Mouse (Mus musculus) cerebellum, adult 2 months (tissue): ENCODE results near the gene Il22ra1. TPM values are rescaled to one million over a fixed set of nuclear protein-coding genes. Genes with fewer than 3 reads are reported as not detected.
A peak's percentile ranks its signal among the peaks of the same experiment; 100 is the strongest.

Experiments
- DNase-seq, 2 experiments: peaks; one replicate each; pipeline ENCODE4 v3.0.0; 2021
- H3K27ac ChIP-seq: fragments of 200-500 bp; 2 replicates; pipeline ENCODE4 v1.5.1; 2012; ENCODE audit warnings: low read length, control low read depth, inconsistent platforms; ENCODE audit not compliant: insufficient read depth
- H3K27me3 ChIP-seq: fragments of 200-500 bp; 2 replicates; pipeline ENCODE4 v1.6.1; 2012; ENCODE audit warnings: inconsistent platforms, mild to moderate bottlenecking, low read length, moderate library complexity; ENCODE audit not compliant: control insufficient read depth, insufficient read depth
- H3K4me1 ChIP-seq: fragments of 200-500 bp; 2 replicates; pipeline ENCODE4 v1.6.1; 2011; ENCODE audit warnings: low read length; ENCODE audit not compliant: control insufficient read depth, insufficient read depth
- H3K4me3 ChIP-seq: fragments of 200-500 bp; replicated peaks from 2 replicates; pipeline ENCODE3; 2011; ENCODE audit warnings: mild to moderate bottlenecking, low read depth, low read length, control low read depth; ENCODE audit not compliant: insufficient read depth
- CTCF ChIP-seq: fragments of 200-500 bp; IDR thresholded peaks from 2 replicates; pipeline ENCODE4 v1.5.1; 2011; ENCODE audit warnings: low read depth, mild to moderate bottlenecking, control low read depth, low read length, moderate library complexity, borderline replicate concordance; ENCODE audit not compliant: insufficient read depth
- POLR2A ChIP-seq: fragments of 200-500 bp; IDR thresholded peaks from 2 replicates; pipeline ENCODE4 v1.6.1; 2011; ENCODE audit warnings: low read length, control low read depth, borderline replicate concordance; ENCODE audit not compliant: insufficient read depth
- WGBS: fragments of 180-500 bp; shearing (Covaris S2); methylation state at CpG from one replicate; pipeline ENCODE4 v1.1.7; 2018; 5-methylcytosine and 5-hydroxymethylcytosine counted together
- polyA plus RNA-seq: library from polyadenylated mRNA; depleted of rRNA; stranded (reverse); fragments of >200 nt; gene quantifications from 2 replicates; pipeline ENCODE4 v1.2.3, GENCODE M21; 2012

Il22ra1 gene
- polyA plus RNA-seq, 1 experiment = not detected

DNA sequence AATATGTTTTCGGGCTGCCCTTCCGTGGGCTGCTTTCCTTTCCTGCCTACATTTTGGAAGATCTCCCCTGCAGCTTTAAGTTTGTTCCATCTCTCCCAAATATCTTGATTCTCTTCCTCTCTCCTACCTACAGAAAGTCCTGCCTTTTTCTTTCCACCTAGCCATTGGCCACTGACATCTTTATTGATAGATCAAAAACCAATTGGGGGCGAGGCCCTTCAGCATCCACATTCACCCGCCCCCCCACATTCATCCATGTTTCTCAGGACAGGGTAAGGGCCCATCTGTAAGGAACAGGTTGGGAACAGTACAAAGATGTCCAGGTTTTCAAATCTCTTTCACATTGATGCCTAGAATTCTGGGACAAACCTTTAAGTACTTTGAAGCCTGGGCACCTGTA is 48.9 kb downstream of the Il22ra1 start:
- no peak for TF ChIP-seq CTCF
- no peak for TF ChIP-seq POLR2A
- no peak overlapping the region for H3K27ac ChIP-seq
- H3K4me1 ChIP-seq = no peaks in the 10 kb centered on the region
- WGBS = 89% methylated on average over 4 of the region's 4 CpGs
- DNase-seq = no peak
- no peak overlapping the region for H3K4me3 ChIP-seq
- no peaks in the 10 kb centered on the region for H3K27me3 ChIP-seq

GRCm38 (mm10) chr4:135779661-135780060 is 51.7 kb downstream of the Il22ra1 start:
- Histone ChIP-seq H3K27ac (no peak overlapping the region), H3K27me3 (no peaks in the 10 kb centered on the region), H3K4me3 (no peak overlapping the region), H3K4me1 (no peaks in the 10 kb centered on the region)
- TF ChIP-seq CTCF = no peak
- no peak for TF ChIP-seq POLR2A
- WGBS = 72% methylated on average over 9 of the region's 9 CpGs
- DNase-seq = no peak

DNA sequence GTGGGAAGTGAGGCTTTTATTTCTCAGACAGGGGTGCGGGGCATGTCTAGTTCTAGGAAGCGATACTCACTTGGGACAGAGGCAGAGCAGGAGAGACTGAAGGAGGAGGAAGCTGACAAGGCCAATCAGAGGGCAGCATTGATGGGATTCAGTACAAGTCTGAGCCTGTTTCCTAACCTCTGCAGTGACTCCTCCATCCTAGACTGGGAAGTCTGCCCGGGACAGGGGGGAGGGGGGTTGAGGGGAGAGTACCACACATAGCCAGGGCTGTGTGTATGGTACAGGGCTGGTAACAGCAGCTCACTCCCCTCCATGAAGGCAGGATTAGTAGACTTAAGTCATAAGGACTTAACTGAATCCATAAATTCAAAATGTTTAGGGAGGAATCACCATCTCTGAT is 52.3 kb downstream of the Il22ra1 start:
- Histone ChIP-seq H3K27ac (no peak overlapping the region), H3K27me3 (no peaks in the 10 kb centered on the region), H3K4me3 (no peak overlapping the region), H3K4me1 (no peaks in the 10 kb centered on the region)
- WGBS = 79% methylated on average over 3 of the region's 3 CpGs
- no peak for DNase-seq
- no peak for TF ChIP-seq CTCF
- no peak for TF ChIP-seq POLR2A

- 80% methylated on average over 5 of the region's 5 CpGs for WGBS
- no peak for DNase-seq
- H3K27me3 ChIP-seq = no peaks in the 10 kb centered on the region
- no peak overlapping the region for H3K27ac ChIP-seq
- H3K4me1 ChIP-seq = no peaks in the 10 kb centered on the region; the same call in 1 of the 2 replicates
- no peak for TF ChIP-seq POLR2A
- TF ChIP-seq CTCF = no peak
- H3K4me3 ChIP-seq = no peak overlapping the region
Measured at GRCm38 (mm10) chr4:135781304-135781703, 53.3 kb downstream of the Il22ra1 start.

DNA sequence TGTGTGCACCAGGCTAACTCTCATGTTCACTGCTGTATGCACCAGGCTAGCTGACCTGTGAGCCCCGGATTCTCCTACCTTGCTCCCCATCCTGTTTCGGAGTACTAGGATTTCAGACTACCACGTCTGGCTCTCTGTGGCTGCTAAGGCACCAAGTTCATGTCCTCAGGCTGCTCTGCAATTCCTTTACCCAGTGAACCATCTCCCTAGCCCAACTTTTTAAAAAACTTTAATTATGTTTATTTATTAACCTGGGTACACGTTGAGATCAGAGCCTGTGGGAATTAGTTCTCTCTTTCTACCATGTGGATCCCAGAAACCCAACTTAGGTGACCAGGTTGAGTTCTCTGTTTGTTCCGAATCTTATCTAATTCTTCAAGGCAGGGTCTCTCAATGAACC is 58.6 kb downstream of the Il22ra1 start:
- 84% methylated on average over 5 of the region's 5 CpGs for WGBS
- Histone ChIP-seq H3K4me1 (no peaks in the 10 kb centered on the region; the same call in 1 of the 2 replicates), H3K4me3 (no peak overlapping the region), H3K27ac (no peak overlapping the region), H3K27me3 (no peaks in the 10 kb centered on the region)
- no peak for TF ChIP-seq CTCF
- no peak for TF ChIP-seq POLR2A
- DNase-seq = no peak

DNA sequence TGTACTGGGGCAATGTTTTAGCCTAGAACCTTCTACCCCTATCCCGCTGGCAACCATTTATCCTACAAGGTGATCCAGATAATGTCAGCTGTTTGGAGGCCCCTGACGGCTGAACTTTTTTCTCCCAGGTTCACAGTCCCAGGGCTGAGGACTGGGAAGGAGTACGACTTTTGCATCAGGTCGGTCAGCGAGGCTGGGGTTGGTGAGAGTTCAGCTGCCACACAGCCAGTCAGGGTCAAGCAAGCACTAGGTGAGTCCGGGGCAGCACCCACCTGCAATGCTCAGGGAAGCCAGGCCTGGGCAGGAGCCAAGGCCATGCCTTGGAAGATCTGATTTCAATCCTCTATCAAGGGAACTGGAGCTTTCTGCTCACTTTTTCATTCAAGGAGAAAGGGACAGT is 59.3 kb downstream of the Il22ra1 start:
- no peaks in the 10 kb centered on the region for H3K27me3 ChIP-seq
- no peak overlapping the region for H3K27ac ChIP-seq
- H3K4me1 ChIP-seq = no peaks in the 10 kb centered on the region; the same call in 1 of the 2 replicates
- TF ChIP-seq CTCF (no peak), POLR2A (no peak)
- no peak overlapping the region for H3K4me3 ChIP-seq
- 86% methylated on average over 6 of the region's 6 CpGs for WGBS
- no peak for DNase-seq

DNA sequence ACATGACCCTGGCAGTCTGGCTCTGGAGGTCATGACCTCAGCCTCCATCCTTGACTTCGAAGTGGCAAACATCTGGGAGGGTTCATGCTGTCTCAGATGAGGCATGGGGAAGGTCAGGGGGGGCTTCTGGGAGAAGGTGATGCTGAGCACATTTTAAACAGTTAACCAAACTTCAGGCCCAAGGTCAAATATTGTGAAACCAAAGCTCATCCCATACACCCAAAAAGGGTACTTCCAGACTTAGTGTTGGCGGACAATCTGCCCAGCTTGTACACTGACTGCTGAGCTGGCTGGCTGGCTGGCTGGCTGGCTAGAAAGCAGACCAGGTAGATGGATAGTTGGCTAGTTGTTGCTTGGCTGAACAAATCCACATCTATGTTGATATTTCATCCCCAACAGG is 61.2 kb downstream of the Il22ra1 start:
- no peak overlapping the region for H3K27ac ChIP-seq
- TF ChIP-seq CTCF (no peak), POLR2A (no peak)
- DNase-seq = no peak
- H3K4me1 ChIP-seq = no peaks in the 10 kb centered on the region; the same call in 1 of the 2 replicates
- no peaks in the 10 kb centered on the region for H3K27me3 ChIP-seq
- H3K4me3 ChIP-seq = no peak overlapping the region
- 66% methylated on average over 2 of the region's 2 CpGs for WGBS

DNA sequence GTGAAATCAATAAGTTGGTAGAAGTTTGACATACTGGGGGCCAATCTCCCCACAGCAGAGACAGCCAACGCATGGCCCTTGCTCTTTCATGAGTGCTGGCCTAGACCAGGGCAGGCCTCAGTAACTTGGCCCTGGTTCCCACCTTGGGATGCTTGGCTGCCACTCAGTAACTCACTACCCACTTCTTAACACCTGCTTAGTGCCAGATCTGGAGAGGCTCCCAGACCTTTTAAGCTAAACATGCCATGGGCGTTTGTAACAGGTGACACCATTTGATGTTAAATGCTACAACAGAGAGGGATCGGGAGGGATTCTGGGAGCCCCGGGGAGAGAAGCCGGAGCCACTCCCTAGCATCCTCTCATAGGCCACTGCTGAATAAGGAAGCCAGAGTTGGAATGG is 64.8 kb downstream of the Il22ra1 start:
- DNase-seq = peak; percentile 25 to 54
- WGBS = 59% methylated on average over 5 of the region's 5 CpGs
- Histone ChIP-seq H3K27ac (no peak overlapping the region), H3K4me3 (no peak overlapping the region), H3K4me1 (no peaks in the 10 kb centered on the region), H3K27me3 (no peaks in the 10 kb centered on the region)
- TF ChIP-seq POLR2A (no peak), CTCF (no peak)

GRCm38 (mm10) chr4:135797931-135798330 is 70.0 kb downstream of the Il22ra1 start:
- TF ChIP-seq CTCF (no peak), POLR2A (no peak)
- no peak for DNase-seq
- H3K27me3 ChIP-seq = no peaks in the 10 kb centered on the region
- no peak overlapping the region for H3K4me3 ChIP-seq
- WGBS = 17% methylated on average over 11 of the region's 11 CpGs
- peaks cover 3% of the 10 kb centered on the region; the same call in 1 of the 2 replicates for H3K4me1 ChIP-seq
- H3K27ac ChIP-seq = no peak overlapping the region
